Mouse (Mus musculus) gastrocnemius, postnatal 36 days (tissue): ENCODE results near the gene Zfp131. TPM values are rescaled to one million over a fixed set of nuclear protein-coding genes. Genes with fewer than 3 reads are reported as not detected.
"Not testable (repeated sequence)": the region's sequence is repeated elsewhere in the genome, so short reads cannot be mapped to it uniquely, and the experiment has no call there.

Source experiments
- DNase-seq, 2 experiments: peaks; one replicate each; pipeline ENCODE4 v3.0.0; 2022
- intact Hi-C: fragments of 180-260 bp; cut with DNase I; formaldehyde crosslinking; loops from one replicate; pipeline ENCODE4 v1.15.1; 2025
- long read RNA-seq, 2 experiments: library from polyadenylated mRNA; stranded (forward); transcript quantifications; one replicate each; pipeline ENCODE4 v2.0.0; 2021
- total RNA-seq, 2 experiments: library from RNA; stranded (reverse); gene quantifications; 2 replicates each; pipeline ENCODE4 v1.2.3; 2021

Zfp131 gene
- total RNA-seq: 10 to 100 TPM; 19.1 to 19.2 TPM
- long read RNA-seq, experiment 1, partial matches to known transcripts: 0 of 2 reads
- long read RNA-seq, experiment 1, other reads (novel, unspliced or antisense): 2 of 2 reads
- long read RNA-seq, experiment 2, partial matches to known transcripts: 2 of 9 reads
- long read RNA-seq, experiment 2, other reads (novel, unspliced or antisense): 3 of 9 reads

DNA sequence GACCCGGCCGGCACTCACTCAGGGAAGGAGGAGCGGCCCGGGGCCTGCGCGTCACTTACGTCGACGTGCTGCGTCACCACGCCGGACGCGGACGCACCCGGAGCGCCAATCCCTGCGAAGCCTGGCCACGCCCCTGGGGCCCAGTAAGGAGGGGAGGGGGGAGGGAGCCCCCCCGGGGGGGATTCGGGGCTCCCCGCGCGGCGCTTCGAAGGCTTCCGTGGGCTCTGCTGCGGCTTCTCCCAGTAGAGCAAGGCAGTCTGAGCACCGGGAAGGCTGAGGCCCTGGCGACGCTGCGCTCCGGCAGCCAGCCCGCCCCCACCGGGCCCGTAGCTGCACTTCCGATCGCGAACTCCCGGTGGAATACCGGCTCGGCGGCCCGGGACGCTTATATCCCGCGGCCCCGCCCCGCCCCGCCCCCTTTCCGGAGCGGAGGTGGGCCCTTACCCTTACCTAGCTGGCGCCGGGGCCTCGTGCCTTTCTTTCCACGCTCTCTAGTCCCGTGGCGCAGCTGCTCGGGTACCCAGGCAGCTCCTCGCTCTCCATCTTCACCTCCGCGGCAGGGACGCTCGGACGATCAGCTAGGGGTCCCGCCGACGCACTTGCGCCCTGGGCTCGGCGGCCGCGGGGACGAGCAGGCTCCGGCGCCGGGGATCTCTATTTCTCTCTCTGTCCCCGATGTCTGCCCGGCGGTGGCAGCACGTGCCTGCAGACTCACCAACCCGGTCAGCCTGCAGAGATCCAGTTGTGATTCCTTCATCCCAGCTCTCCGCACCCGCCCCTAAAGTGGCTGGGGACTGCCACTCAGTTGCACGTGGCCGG is at the start of gene Zfp131:
Gene Zfp131 (minus strand): TSS at position 129 of the 819 bp plus-strand sequence.
- intact Hi-C loops: loop anchor here (2.0 kb wide), 1 partner anchor 36 kb away; the partner anchor contains the start of gene Nim1k
- DNase-seq: peak; percentile 90 to 91

DNA sequence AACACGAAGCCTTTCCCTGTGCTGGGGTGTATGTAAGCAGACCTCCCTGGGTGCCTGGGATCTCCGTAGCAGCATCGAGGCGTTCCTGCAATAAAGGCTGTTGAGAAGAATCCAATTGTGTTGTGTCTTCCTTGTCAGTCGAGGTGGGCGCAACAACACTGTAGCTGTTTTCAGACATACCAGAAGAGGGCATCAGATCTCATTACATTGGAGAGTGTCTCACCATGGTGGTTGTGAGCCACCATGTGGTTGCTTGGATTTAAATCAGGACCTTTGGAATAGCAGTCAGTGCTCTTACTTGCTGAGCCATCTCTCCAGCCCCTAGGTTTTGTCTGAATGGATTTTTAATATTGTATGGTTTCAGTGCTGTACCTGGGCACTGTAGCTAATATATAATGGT is 49.3 kb upstream of the Zfp131 start:
- DNase-seq, intact Hi-C loops: not testable (repeated sequence)

GRCm38 (mm10) chr13:119837719-119838337 is 47.1 kb upstream of the Zfp131 start:
- peak in 1 of 2 experiments; percentile 12 for DNase-seq
- intact Hi-C loops: not testable (repeated sequence)

GRCm38 (mm10) chr13:119836324-119836811 is 45.7 kb upstream of the Zfp131 start:
- intact Hi-C loops: not testable (repeated sequence)
- DNase-seq: peak in 1 of 2 experiments; percentile 15

- DNase-seq: peak in 1 of 2 experiments; percentile 19
- intact Hi-C loops: not testable (repeated sequence)
Measured at GRCm38 (mm10) chr13:119835320-119836056, 44.8 kb upstream of the Zfp131 start, which contains the start of gene D13Ertd608e. Gene D13Ertd608e (plus strand): TSS chr13:119836006.

- intact Hi-C loops, DNase-seq: not testable (repeated sequence)
Measured at GRCm38 (mm10) chr13:119830116-119830515, 39.4 kb upstream of the Zfp131 start, which contains the start of gene AF067063. Gene AF067063 (minus strand): TSS chr13:119830216.

- intact Hi-C loops: no loop called here
- DNase-seq: no peak
Measured at GRCm38 (mm10) chr13:119817579-119818206, 27.0 kb upstream of the Zfp131 start.

- intact Hi-C loops: no loop called here
- DNase-seq: no peak
Measured at GRCm38 (mm10) chr13:119816798-119817197, 26.1 kb upstream of the Zfp131 start.

DNA sequence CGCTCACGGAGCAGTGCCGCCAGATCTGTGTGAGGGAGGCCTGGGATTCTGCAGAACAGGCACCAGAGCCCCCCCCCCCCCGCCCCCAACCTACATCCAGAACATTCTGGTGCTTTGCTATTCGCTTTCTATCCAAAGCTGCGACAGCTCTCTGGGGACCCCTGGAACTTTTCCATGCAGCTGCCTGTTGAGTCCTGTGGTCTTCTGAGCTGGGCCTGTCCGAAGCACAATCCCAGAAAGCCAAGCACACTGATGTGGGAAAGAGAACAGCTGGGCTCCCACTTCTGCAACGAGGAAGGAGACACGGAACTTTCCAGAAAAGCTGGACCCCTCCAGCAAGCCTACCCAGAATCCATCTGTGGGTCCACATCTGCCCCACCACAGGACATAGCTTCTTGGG is 19.3 kb upstream of the Zfp131 start:
- peak in 1 of 2 experiments; percentile 17 for DNase-seq
- intact Hi-C loops: no loop called here

GRCm38 (mm10) chr13:119808937-119809336 is 18.2 kb upstream of the Zfp131 start:
- DNase-seq: no peak
- intact Hi-C loops: no loop called here

GRCm38 (mm10) chr13:119797656-119798055 is 7.0 kb upstream of the Zfp131 start:
- intact Hi-C loops: no loop called here
- DNase-seq: no peak

DNA sequence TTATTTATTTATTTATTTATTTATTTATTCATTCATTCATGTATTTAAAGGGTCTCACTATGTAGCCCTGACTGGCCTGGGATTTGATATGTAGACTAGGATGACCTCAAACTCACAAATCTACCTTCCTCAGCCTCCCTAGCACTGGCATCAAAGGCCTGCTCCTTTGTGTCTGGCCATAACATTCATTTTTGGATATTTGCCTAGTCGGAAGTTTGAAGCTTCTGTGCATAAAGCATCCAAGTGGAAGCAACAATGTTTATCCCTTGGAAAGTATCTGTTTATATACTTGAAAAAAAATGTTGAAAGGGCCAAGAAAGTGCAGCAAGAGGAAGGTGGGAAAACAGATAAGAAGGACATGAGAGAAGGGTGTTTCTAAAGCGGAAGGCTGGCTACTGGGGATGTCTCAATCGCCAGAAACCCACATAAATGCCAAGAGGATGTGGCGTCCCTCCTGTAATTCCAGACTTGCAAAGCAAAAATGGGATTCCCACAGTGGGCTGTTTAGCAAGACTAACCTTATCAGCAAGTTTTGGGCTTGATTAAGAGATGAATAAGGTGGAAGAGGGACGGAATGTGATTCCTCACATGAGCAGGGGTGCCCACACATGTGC is 2.2 kb upstream of the Zfp131 start:
- intact Hi-C loops: no loop called here
- DNase-seq: no peak

- intact Hi-C loops: loop anchor here (2.0 kb wide), 1 partner anchor 37 kb away; the partner anchor contains the start of gene Nim1k
- DNase-seq: no peak
Measured at GRCm38 (mm10) chr13:119791580-119792135, 969 bp upstream of the Zfp131 start.

DNA sequence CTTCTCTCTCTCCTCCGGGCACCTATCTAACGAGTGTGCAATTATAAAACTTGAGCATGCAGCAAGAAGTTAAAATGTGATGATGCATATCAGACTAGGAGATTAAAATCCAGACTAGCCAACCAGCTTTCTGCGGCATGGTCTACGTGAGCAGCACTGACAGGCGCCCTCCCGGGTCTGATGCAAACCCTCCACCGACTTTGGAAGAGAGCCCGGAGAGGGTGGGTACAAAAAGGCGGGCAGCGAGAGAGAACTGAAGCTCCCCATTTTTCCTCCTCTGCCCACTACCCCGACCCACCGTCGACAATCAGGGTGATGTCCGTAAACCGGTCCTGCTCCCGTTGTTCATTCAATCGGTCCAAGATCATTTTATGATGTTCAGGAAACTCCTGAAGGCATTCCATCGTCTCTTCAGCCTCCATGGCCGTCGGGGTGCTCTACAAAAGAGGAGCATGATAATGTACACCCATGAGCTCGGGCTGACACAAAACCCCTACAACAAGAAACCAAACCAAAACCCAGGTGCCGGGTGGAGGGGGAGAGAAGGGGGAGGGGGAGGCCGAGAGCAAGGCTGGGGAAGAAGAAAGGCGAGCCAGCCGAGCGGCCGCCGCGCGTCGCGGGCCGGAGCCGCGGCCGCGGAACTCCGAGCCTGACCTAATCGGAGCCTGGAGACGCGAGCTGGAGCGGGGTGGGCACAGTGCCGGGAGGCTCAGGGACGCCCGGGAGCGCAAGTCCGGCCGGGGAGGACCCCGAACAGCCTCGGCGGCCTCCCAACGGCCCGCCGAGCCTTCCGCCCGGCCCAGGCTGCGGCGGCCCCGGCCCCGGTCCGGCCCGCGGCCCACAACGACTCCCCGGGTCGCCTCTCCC is 605 bp downstream of the Zfp131 start:
- DNase-seq: peak; percentile 66 to 78
- intact Hi-C loops: loop anchor here (2.0 kb wide), 1 partner anchor 35 kb away; the partner anchor contains the start of gene Nim1k

- no peak for DNase-seq
- intact Hi-C loops: no loop called here
Measured at GRCm38 (mm10) chr13:119783581-119783980, 7.1 kb downstream of the Zfp131 start.

DNA sequence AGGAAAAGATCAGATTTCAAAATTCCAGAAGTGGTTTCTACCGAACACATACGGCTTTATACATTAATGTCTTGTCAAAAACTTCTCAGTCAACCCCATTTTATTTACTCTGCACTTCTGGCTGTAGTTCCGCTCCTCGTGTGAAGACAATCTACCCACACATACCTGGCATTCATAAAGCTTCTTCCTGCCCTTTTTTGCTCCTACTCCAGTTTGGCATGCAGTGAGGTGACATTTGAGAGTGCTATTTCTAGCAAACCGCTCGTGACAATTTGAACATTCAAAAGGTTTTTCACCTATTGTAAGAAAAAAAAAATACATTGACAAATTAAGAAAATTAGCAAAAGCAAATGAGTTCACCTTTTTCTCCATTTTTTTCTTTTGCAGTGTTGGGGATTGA is 22.1 kb downstream of the Zfp131 start:
- DNase-seq: no peak

DNA sequence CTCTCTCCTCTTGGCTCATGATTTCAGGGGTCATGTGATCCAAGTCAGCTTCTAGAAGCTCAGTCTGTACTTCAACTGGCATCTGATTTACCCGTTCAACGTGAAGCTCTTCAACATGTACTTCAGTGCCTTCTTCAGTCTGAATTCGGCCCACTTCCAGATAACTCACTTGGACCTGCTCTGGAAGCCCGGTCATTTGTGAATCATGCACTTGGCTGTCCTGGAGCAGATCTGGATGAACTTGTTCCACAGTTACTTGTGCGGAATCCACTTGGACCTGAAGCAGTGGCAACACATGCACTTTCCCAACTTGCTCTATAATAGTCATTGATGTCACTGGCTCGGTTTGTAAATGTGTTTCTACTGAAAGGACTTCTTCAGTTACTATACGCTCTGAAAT is 24.2 kb downstream of the Zfp131 start:
- intact Hi-C loops: no loop called here
- DNase-seq: no peak

More for the DNA sequence above, 22.1 kb downstream of the Zfp131 start:
- intact Hi-C loops: no loop called here

DNA sequence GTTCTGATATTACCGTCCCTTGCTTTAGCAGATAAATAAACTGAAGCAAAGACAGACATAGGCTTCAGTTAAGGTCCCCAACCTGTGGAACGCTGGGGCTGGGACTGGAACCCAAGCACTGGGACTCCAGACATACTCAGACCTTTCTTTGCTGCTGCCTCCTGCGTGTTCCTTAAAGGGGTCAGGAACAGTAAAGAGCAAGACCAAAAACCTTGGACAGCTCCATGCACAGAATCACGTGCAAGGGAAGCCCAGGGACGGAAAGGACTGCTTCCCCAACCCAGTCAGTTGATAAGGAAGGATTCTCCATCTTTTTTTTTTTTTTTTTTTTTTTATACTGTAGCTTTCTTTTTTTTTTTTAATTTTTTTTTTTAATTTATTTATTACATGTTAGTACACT is 33.9 kb downstream of the Zfp131 start:
- no peak for DNase-seq
- intact Hi-C loops: no loop called here
